Mouse (Mus musculus) heart, adult 8-10 months (tissue): Measurements from ENCODE around the gene Iqcc. TPM values are rescaled to one million over a fixed set of nuclear protein-coding genes. Genes with fewer than 3 reads are reported as not detected.

ENCODE experiments used
- DNase-seq: peaks from one replicate; pipeline ENCODE4 v3.0.0; 2022; ENCODE audit warnings: low spot score
- total RNA-seq, 4 experiments: library from RNA; stranded (reverse); gene quantifications; 2 replicates each; pipeline ENCODE4 v1.2.4; 2022

Gene Iqcc
- total RNA-seq, 4 experiments from 2014 or later = 14.6 to 22.9 (median 19.0) TPM

GRCm38 (mm10) chr4:129622120-129622802, 3.4 kb upstream of the Iqcc start:
- no peak for DNase-seq

- DNase-seq = peak; percentile 78
These were observed 2.5 kb upstream of the Iqcc start for GRCm38 (mm10) chr4:129621283-129621841.

- DNase-seq = no peak
These were observed 1.8 kb upstream of the Iqcc start for GRCm38 (mm10) chr4:129620419-129621282.

- DNase-seq = no peak
These were observed 868 bp downstream of the Iqcc start for GRCm38 (mm10) chr4:129618031-129618430.

GRCm38 (mm10) chr4:129617121-129617641, 1.7 kb downstream of the Iqcc start:
- DNase-seq = no peak

GRCm38 (mm10) chr4:129616631-129617030, 2.3 kb downstream of the Iqcc start:
- no peak for DNase-seq

- DNase-seq = no peak
These were observed 3.1 kb downstream of the Iqcc start for GRCm38 (mm10) chr4:129615801-129616290.

GRCm38 (mm10) chr4:129614093-129614492, 4.8 kb downstream of the Iqcc start, which contains the start of gene Dcdc2b:
TSS of gene Dcdc2b (minus strand) at chr4:129614257.
- no peak for DNase-seq

- DNase-seq = no peak
These were observed 8.4 kb downstream of the Iqcc start for GRCm38 (mm10) chr4:129610472-129610871.

- no peak for DNase-seq
These were observed 8.9 kb downstream of the Iqcc start for GRCm38 (mm10) chr4:129610026-129610425.

- DNase-seq = no peak
These were observed 9.7 kb downstream of the Iqcc start for GRCm38 (mm10) chr4:129609139-129609631.

GRCm38 (mm10) chr4:129608426-129609025, 10.4 kb downstream of the Iqcc start:
- DNase-seq = peak; percentile 79

- DNase-seq = peak; percentile 87
These were observed 18.4 kb downstream of the Iqcc start, which contains the start of the genes Eif3i and Tmem234 for GRCm38 (mm10) chr4:129600233-129601158. TSS of gene Eif3i (minus strand) at chr4:129600648. TSS of gene Tmem234 (plus strand) at chr4:129600668.

GRCm38 (mm10) chr4:129588865-129589264, 30.0 kb downstream of the Iqcc start:
- DNase-seq = no peak

- no peak for DNase-seq
These were observed 32.0 kb downstream of the Iqcc start for GRCm38 (mm10) chr4:129586943-129587342.

GRCm38 (mm10) chr4:129585773-129586172, 33.1 kb downstream of the Iqcc start:
- DNase-seq = no peak

GRCm38 (mm10) chr4:129584884-129585608, 33.9 kb downstream of the Iqcc start:
- DNase-seq = peak; percentile 82

- DNase-seq = no peak
These were observed 34.5 kb downstream of the Iqcc start for GRCm38 (mm10) chr4:129584370-129584769.

- DNase-seq = no peak
These were observed 36.6 kb downstream of the Iqcc start for GRCm38 (mm10) chr4:129582251-129582650.
